Mouse (Mus musculus) WW6 (cell line): ENCODE measurements around the gene Kif24.

Source experiments
- DNase-seq: peaks from one replicate; pipeline ENCODE4 v3.0.0-alpha.2; 2013; ENCODE audit warnings: low read depth, low spot score

Kif24 gene

DNA sequence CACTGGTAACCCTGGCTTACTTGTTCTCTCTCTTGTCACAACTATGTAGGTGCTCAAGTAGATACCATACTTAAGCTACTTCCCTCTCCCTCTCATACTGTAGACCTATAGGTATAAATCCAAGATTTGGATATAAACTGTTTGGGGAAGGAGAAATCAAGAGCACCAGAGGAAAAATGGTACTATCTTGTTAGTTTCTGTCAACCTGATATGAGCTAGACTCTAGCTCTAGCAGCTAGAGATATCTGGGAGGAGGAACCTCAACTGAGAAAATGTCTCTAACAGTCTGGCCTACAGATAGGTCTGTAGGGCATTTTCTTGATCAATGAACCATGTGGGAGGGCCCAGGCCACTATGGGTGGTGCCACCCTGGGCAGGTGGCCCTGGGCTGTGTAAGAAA lies 63.5 kb downstream of the Kif24 start:
- DNase-seq = no peak

DNA sequence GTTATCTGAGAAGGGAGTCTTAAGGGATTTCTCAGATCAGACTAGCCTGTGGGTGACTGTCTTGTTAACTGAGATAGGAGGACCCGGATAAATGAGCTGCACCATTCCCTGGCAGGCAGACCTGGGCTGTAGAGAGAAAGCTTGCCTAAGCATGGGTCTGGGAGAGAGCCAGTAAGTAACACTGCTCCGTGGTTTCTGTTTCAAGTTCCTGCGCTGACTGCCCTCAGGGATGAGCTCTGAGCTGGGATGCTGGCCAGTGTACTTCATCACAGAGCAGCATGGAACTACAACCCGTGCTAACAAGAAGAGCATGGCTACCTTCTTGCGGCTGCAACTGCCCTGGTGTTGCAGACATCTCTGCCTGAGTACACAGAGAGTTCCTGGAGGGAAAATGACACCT lies 64.8 kb downstream of the Kif24 start:
- DNase-seq = no peak

DNA sequence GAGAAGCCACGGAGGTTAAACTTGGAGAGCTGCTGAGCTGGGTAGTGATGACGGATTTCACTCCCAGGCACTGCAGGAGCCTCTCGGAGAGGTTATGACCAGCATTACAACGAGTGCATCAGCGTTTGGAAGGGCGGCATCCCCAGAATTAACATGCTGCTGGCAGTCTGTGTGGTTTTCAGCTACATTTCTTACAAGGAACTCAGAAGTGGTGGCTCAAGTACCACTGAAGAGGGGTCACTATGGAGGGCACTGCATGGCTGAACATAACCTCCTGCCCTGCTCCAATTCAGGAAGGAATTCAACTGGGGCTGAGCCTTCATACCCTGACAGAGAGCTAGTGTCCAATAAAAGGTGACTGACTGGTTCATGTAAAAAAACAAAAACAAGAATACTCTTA lies 66.3 kb downstream of the Kif24 start:
- no peak for DNase-seq

DNA sequence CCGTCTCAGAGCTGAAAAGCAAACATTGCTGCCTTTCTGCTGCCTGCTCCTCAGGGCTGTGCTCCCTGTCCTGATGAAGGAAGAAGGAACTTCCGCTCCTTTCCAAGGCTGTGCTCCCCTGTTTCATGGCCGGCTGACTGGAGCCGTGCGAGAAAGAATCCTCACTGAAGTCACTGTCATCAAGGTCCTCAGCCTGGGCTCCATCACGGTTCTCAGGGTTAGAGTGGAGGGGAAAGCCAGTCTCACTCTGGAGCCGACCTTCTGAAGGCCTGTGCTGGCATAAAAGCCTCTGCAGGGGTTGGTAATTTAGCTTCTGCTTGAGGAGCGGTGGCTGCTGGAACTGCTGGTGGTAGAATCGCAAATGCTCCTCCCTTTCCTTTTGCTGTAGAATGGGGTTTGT lies 70.0 kb downstream of the Kif24 start:
- no peak for DNase-seq

DNA sequence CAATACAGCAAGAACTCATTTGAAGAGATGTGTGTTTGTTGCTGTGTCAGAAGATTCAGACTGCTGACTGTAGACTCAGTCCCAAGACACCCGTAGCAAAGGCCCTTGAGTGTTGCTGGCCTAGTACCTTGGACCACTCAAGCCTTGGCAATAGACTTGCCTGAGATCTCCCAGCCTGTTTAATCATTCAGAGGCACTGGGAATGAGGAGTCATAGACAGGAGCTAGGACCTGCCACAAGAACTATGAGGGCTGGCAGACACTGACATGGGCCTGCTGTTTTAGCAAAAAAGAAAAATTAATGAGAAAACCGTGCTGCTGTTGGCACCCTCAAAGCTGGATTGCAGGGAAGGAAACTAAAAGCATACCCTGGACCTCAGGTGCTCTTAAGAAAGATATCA lies 73.7 kb downstream of the Kif24 start:
- no peak for DNase-seq

DNA sequence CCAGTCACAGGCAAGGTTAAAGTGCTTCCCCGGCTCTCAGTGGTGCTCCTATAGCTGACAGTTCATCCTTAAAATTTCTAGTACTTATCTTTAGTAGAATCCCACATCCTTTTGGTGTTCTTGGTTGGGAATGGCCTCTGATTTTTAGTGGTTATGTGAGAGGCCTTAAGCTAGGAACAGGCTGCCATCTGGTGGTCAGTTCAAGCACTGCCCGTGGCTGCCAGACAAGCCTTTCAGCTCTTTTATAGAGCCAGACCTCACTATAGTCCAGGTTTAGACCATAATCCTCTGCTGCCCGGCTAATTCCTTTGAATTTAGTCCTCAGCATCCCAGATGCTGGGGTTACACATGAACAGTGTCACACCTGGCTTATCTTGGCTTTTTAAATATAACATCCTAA lies 74.6 kb downstream of the Kif24 start:
- DNase-seq = peak; percentile 29

DNA sequence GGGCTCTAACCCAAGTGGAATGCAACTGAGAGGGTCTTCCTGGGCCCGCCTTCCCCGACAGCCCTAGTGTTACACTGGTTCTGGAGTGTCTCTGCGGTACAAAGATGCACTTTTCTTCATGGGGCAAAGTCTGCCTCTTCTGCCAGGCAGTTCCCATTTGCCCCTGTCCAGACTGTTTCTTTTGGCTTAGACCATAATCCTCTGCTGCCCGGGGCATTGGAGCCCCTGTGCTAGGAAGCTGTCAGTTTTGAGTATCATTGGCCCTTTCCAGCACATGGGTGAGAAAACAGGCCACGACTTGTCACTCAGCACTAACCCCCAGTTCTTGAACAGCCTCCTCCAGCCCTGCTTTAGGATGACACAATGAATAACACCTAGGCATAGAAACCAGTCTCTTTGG lies 75.4 kb downstream of the Kif24 start:
- no peak for DNase-seq

DNA sequence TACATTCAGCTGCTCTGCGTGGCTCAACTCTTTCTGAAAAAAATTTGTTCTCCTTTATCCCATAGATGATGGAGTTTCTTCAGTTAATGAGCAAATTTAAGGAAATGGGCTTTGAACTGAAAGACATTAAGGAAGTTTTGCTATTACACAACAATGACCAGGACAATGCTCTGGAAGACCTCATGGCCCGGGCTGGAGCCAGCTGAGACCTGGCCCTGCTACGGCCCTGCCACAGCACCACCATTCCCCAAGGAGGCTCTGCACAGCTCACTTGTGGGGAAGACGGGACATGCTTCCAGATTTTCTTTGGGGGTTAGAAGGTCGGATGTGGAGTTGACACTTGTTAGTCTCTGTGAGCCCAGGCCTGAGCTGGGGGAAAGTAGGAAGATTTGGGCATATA lies 76.1 kb downstream of the Kif24 start:
- no peak for DNase-seq

DNA sequence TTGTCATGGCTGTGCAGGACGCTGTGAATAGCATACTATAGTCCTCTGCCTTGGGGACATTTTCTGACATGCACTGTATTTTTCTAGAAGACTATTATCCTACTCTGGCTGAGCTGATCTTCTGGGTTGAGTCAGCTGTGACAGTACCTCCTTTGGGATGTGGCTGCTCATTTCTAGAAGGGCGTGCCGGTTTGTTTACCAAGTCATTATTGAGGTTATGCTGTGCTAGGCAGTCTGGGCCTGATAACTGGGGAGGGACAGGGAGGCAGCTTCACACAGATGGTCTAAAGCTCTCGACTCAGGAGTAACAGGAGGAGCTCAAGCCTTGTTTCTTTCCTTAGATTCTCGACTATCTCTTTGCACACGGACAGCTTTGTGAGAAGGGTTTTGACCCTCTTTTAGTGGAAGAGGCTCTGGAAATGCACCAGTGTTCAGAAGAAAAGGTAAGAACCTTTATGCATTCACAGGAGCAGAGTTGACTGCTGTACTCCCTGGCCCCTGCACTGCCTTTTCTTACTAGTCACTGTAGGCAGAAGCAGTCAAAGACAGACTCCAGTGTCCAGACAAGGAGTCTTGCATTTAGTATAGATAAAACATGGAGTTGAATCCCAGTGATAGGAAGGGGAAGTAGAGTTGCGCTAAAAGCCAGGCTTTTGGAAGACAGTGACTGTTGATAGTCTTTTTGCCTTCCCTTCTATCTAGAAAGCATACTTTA lies 76.8 kb downstream of the Kif24 start:
- DNase-seq = no peak

DNA sequence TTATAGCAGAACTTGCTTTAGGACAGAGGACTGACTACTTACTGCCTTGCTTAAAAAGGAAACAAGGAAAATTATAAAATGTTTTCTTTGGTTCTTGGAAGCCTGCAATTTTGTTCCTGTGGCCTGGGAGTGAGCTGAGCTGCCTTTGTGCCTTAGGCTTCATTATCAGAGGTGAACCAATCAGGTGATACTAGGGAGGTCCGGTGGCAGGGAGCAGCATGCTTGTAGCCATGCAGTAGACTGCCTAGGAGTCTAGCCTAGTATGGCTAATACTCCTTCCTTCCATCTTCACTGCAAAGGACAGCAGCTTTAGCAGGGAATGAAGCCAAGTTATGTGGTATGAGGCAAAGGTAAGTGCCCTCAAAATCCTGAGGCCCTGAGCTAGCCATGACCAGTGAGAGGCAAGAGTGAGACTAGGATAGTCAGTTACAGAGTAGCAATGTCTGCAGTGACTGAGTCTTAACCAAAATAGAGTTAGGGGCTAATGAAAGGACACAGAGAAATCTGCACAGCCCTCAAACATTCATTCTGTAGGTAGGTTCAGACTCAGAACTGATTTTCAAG lies 78.2 kb downstream of the Kif24 start:
- DNase-seq = no peak

DNA sequence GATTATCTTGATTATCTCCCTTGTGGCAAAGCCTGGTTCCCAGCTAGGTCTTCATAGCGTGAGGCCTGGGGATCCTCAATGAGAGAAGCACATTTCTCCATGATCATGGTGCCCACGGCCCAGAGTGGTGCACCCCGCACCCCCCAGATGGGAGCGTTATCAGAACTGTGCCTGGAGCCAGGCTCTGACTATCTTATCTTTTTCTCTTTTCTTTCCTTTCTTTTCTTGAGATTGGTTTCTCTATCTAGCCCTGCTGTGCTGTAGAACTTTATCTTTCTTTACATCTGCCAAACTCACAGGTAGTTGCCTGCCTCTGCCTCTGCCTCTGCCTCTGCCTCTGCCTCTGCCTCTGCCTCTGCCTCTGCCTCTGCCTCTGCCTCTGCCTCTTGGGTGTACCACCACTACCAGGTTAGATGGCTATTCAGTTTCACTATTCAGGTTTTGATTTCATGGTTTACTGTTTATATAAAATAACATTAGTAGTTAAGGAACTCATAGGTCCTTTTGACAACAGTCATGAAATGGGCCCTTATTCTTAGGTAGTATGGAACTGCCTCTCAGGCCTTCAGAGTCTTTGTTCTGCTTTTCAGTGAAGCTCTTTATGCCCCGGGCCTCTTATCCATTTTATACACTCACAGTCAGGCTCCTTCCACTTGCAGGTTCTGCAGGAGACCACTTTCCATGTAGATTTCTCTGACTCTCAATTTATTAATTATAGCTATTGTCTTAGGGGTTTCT lies 83.3 kb downstream of the Kif24 start:
- DNase-seq = no peak

DNA sequence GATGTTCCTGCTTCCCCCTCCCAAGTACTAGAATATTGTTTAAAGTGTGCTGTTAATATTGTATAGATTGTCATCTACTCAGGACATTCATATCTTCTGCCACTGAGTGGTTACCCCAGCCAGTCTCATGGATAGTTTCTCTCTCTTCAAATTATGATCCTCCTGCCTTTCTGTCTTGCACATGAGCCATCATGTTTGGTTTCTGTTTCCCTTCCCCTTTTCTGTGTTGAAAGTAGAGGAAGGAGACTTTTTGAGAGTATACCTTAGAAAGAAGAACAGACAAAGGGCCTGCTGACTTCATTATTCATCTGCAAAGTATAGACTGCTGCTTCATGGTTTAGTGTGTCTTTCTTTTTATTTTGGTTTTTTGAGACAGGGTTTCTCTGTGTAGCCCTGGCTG lies 87.1 kb downstream of the Kif24 start:
- DNase-seq = no peak

DNA sequence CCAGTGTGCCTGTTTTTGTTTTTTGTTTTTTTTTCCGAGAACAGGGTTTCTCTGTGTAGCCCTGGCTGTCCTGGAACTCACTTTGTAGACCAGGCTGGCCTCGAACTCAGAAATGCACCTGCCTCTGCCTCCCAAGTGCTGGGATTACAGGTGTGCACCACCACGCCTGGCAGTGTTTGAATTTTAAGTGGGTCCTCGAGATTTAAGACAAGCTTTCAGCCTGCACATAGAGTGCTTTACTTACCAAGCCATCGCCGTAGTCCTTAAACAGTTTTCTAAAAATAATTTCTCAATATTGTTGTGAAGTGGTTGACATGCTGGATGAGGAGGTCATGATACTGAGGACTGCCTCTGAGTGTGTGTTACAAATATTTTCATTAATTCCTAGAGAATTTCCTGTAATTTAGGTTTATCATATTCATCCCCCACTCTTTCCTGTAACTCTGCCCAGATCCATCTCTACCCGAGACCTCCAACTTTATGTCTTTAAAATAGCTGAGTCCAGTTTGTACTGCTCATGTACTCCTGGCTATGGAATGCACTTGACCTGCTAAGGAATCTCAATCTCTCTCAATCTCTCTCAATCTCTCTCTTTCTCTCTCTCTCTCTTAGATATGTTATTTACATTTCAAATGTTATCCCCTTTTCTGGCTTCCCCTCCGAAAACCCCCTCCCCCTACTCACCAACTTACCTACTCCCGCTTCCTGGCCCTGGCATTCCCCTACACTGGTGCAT lies 94.8 kb downstream of the Kif24 start:
- DNase-seq = no peak

DNA sequence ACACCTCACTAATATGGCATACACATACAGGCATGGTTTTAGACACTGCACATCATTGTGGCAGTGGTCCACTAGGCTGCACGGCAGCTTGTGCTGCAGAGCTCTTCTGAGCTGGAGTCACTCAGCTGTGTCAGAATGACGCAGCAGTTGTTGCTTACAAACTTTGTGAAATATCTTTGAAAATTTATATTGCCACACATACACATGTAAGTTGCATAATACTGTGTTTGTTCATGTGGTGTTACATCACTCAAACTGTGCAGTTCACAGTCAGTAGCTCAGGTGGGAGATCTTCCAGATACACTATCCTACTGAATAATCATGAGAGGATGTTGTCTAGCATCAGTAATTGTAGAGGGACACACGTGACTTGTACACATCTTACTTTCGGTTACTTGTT lies 96.5 kb downstream of the Kif24 start:
- no peak for DNase-seq

DNA sequence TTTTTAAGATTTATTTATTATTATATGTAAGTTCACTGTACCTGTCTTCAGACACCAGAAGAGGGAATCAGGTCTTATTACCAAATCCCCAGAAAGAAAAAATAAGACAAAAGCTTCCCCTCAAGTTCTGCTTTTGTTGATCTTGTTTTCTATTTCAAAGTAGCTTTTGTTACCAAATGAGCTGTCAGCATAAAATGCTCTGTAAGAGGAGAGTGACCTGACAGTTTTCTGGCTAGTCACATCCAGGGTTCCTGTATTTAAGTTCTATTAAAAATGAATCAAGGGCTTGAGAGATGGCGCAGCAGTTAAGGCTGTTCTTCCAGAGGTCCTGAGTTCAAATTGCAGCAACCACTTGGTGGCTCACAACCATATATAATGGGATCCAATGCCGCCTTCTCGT lies 103.6 kb downstream of the Kif24 start:
- no peak for DNase-seq

DNA sequence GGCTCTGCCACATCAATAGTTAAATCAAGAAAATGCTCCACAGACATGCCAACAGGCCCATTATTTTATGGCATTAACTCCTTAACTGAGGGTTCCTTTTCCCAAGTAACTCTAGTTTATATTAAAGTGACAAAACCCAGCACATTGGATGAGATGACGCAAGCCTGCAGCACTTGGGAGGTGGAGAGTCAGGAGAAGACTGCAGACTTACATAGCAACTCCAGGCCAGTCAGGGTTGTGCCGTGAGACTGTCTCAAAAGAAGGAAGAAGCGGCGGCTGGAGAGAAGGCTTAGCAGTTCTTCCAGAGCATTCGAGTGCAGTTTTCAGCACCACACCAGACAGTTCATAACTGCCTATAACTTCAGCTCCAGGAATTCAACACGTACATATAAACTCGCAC lies 105.3 kb downstream of the Kif24 start:
- no peak for DNase-seq

DNA sequence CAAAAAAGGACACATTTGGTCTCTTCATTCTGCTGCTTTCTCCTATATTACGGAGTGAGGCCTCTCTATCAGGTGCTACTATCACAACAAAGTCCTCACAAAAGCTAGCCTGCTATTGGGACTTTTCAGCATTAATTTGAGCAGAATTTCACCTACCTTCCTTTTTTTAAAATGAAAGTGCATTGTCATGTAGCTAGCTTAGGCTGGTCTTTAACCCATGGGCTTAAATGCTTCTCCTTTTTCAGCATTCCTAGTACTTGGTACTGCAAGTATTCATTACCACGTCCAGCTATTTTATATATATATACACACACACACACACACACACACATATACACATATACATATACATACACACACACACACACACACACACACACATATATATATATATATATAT lies 106.0 kb downstream of the Kif24 start:
- no peak for DNase-seq

DNA sequence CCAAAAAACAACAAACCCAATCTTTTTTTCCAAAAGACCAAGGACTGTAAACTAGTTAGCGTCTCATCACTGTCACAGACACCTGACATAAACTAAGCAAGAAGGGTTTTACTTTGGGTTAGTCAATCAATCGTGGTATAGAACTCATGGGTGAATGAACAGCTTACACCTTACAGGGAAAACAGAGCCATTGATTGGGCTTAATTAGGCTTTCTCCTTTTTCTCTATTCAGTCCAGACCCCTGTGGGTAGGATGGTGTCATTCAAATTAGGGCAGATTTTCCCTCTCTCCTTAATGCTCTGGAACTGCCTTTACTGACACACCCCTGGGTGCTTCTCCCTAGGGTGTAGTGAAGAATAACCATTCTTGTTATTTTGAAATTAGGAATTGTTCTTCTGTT lies 107.5 kb downstream of the Kif24 start:
- DNase-seq = no peak

DNA sequence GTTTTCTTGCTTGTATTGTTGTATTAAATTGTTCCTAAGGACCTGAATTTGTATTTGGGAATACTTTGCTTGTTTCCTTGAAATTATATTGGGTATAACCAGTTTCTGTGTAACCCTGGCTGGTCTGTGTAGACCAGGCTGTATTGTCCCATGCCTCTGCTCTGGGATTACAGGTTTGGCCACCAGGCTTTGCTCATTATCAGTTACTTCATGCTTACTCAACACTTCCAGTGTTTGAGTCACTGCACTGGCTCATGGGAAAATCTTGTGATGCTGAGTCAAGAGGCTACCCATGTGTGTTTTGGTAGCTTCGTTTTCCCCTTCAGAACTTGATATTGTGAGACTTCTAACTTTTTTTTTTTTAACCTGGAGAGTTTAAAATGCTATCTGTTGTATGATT lies 111.4 kb downstream of the Kif24 start:
- DNase-seq = no peak

DNA sequence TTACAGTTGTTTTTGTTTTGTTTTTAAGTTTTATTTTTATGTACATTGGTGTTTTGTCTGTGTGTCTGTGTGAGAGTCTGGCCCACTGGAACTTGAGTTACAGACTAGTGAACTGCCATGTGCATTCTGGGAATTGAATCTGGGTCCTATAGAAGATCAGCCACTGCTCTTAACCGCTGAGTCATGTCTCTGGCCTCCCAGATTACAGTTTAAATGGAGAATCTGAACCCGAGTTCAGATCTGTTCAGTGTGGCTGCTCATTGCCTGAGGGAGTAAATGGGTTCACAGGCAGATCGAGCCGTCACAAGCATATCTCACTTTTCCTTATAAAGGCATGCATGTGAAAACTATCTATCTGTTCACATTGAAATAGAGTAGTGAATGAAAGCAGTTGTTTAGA lies 111.9 kb downstream of the Kif24 start:
- DNase-seq = no peak

DNA sequence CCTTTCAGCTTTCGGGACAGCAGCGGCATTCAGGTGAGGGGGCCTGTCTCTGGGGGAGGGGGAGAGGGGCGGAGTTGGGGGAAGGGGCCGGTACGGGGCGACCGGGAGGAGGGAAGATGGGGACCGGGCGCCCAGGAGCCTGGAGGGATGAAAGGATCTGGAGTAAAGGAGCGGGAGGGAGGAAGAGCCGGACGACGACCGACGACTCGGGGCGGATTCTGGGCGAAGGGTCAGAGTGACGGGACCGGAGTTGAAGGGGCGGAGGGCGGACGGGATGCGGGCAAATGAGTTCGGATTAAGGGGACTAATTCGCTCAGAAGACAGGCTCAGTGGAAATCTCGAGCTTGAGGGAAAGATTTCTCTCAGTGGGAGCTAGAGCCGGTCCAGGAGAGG lies 115.5 kb downstream of the Kif24 start:
- no peak for DNase-seq

DNA sequence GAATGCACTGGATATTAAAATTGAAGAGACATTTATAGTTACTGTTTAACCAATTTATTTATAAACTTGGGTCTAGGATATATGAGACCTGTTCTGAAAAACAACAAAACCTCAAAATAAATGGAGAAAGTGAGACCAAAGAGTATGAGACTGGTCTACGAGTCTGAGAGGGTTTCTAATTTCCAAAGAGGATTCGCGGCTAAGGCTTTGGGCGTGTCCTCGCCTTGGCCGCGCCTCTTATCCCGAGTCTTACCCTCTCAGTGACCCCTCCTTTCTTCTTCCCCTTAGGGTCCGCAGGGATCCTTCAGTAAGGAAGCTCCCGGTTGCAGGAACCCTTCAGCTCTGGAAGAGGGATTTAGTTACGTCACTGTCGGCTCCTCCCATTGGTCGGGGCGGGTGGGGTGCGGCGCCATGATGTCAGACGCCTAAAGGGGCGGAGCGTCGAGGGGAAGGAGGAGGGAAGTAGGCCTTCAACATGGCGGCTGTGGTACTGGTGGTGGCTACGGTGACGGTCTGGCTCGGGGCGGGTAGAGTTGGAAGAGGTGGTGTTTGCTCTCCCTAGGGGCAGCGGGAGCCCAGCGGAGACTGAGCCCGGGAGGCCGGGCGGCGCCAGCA lies 116.0 kb downstream of the Kif24 start, which contains the start of gene Ubap1:
Ubap1 (plus strand) TSS at position 413 of the 615 bp plus-strand sequence.
- DNase-seq = peak; percentile 97
